Mouse (Mus musculus) heart, postnatal 0 days (tissue): ENCODE results near the gene Ubfd1. TPM values are rescaled to one million over a fixed set of nuclear protein-coding genes. Genes with fewer than 3 reads are reported as not detected.

Source experiments
- ATAC-seq: fragments of 200-750 bp; cut with Nextera tagmentation; 2 replicates; pipeline ENCODE4 v1.8.0; 2017; ENCODE audit warnings: low read depth, moderate number of reproducible peaks, moderate library complexity; ENCODE audit not compliant: insufficient read depth
- DNase-seq: peaks from one replicate; pipeline ENCODE4 v3.0.0-alpha.2; 2016; ENCODE audit warnings: low spot score
- H3K27ac ChIP-seq: fragments of 300-500 bp; sonication (generic); 2 replicates; pipeline ENCODE4 v1.5.1; 2014; ENCODE audit warnings: low read depth, mild to moderate bottlenecking
- H3K27me3 ChIP-seq: fragments of 300-500 bp; sonication (generic); 2 replicates; pipeline ENCODE4 v1.6.1; 2014; ENCODE audit warnings: low read length, mixed read lengths; ENCODE audit not compliant: control insufficient read depth, insufficient read depth
- H3K36me3 ChIP-seq: fragments of 300-500 bp; sonication (generic); replicated peaks from 2 replicates; pipeline ENCODE4 v1.6.1; 2014; ENCODE audit warnings: low read length, mixed read lengths; ENCODE audit not compliant: control insufficient read depth, insufficient read depth
- H3K4me1 ChIP-seq: fragments of 300-500 bp; sonication (generic); 2 replicates; pipeline ENCODE4 v1.6.1; 2014; ENCODE audit warnings: antibody characterized with exemption; ENCODE audit not compliant: control insufficient read depth, insufficient read depth
- H3K4me2 ChIP-seq: fragments of 300-500 bp; sonication (generic); 2 replicates; pipeline ENCODE4 v1.6.1; 2014; ENCODE audit warnings: low read depth, mild to moderate bottlenecking, low read length, moderate library complexity
- H3K4me3 ChIP-seq: fragments of 300-500 bp; sonication (generic); 2 replicates; pipeline ENCODE4 v1.5.1; 2014; ENCODE audit warnings: low read depth, low read length
- H3K9ac ChIP-seq: fragments of 300-500 bp; sonication (generic); replicated peaks from 2 replicates; pipeline ENCODE4 v1.6.1; 2014; ENCODE audit warnings: low read depth, low read length, mixed read lengths
- H3K9me3 ChIP-seq: fragments of 300-500 bp; sonication (generic); replicated peaks from 2 replicates; pipeline ENCODE4 v1.6.1; 2016; ENCODE audit warnings: low read length; ENCODE audit not compliant: control insufficient read depth
- CTCF ChIP-seq: IDR thresholded peaks from 2 replicates; pipeline ENCODE4 v1.5.1; 2016; ENCODE audit warnings: antibody characterized with exemption, control low read depth, low read depth
- EP300 ChIP-seq: IDR thresholded peaks from 2 replicates; pipeline ENCODE4 v1.6.1; 2016; ENCODE audit warnings: antibody characterized with exemption, low read depth
- WGBS: fragments of 180-500 bp; shearing (Covaris S2); extraction: QIAGEN DNeasy Blood & Tissue Kit; methylation state at CpG from one replicate; pipeline ENCODE4 v1.1.7; 2014; 5-methylcytosine and 5-hydroxymethylcytosine counted together
- polyA plus RNA-seq: library from polyadenylated mRNA; unstranded; fragments of >200 nt; fragmentation: Nextera tagmentation; extraction: Ambion mirVana; gene quantifications from 2 replicates; pipeline ENCODE4 v1.2.1, GENCODE M21; 2015
- total RNA-seq: library from RNA; depleted of rRNA; stranded (reverse); fragments of >200 nt; gene quantifications from 2 replicates; pipeline ENCODE4 v1.2.3, GENCODE M21; 2014; ENCODE audit warnings: low replicate concordance; rRNA removed

Gene Ubfd1
- total and polyA plus RNA-seq, 2 experiments from 2014 or later = 22.6 to 65.5 TPM

- Histone ChIP-seq H3K27me3 (no peaks in the 10 kb centered on the region), H3K4me3 (peak within 1 kb of the TSS; percentile 87), H3K9me3 (no peaks in the 10 kb centered on the region), H3K36me3 (peaks cover 19% of the 10 kb centered on the region), H3K9ac (peak within 1 kb of the TSS; percentile 92), H3K4me1 (peaks cover 10% of the 10 kb centered on the region; the same call in 1 of the 2 replicates), H3K4me2 (peak within 1 kb of the TSS; percentile 82), H3K27ac (peak within 1 kb of the TSS; percentile 79)
- under 1% methylated on average over 31 of the region's 43 CpGs for WGBS
- ATAC-seq (peak; percentile 98), DNase-seq (peak; percentile 88)
- TF ChIP-seq EP300 (peak; percentile 55), CTCF (peak; percentile 70)
Observed at GRCm38 (mm10) chr7:122101747-122102244, 34.8 kb downstream of the Ubfd1 start, which contains the start of gene Ndufab1. TSS of gene Ndufab1 (minus strand) at chr7:122101886.

DNA sequence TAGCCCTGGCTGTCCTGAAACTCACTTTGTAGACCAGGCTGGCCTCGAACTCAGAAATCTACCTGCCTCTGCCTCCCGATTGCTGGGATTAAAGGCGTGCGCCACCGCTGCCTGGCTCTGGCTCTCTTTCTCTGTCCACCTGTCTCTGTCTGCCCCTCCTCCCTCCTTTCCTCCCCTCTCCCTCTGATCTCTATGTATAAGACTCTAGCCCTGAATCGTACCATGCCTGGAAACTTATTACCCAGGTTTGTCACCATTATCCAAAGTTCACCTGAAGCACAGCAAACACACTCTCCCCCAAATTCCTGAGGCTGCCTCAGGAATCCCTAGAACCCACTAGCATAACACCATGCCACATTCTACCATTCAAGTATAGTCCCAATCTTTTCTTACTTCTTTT is 41.2 kb downstream of the Ubfd1 start:
- WGBS = 89% methylated on average over 6 of the region's 6 CpGs
- no peaks in the 10 kb centered on the region for H3K4me1 ChIP-seq
- H3K4me3 ChIP-seq = no peak overlapping the region
- H3K4me2 ChIP-seq = no peak overlapping the region
- H3K27me3 ChIP-seq = no peaks in the 10 kb centered on the region
- H3K9me3 ChIP-seq = no peaks in the 10 kb centered on the region
- ATAC-seq (no peak), DNase-seq (no peak)
- peaks cover 14% of the 10 kb centered on the region; the same call in 1 of the 2 replicates for H3K36me3 ChIP-seq
- TF ChIP-seq CTCF (no peak), EP300 (no peak)
- H3K9ac ChIP-seq = no peak overlapping the region
- H3K27ac ChIP-seq = no peak overlapping the region

DNA sequence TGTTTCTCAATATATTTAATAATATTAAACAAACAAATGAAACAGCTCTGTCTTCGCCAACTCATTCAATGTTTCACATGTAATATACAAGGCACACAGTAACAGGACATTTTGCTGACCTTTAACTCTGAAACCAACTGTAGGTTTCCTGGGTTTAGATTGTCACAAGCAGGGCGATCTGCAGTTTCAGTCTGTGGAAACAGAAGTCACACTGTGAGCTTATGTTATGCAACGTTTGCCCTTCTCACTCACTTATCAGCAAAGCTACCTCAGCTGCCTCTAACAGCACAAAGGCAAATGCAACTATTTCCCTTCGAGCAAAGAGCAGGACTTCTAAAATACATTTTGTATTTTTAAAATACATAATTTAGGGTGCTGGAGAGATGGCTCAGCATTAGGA is 56.5 kb downstream of the Ubfd1 start:
- no peak for DNase-seq
- WGBS = 72% methylated on average over 4 of the region's 4 CpGs
- no peak overlapping the region for H3K9ac ChIP-seq
- no peaks in the 10 kb centered on the region for H3K27me3 ChIP-seq
- TF ChIP-seq EP300 = no peak
- no peak for TF ChIP-seq CTCF
- H3K36me3 ChIP-seq = peaks cover 44% of the 10 kb centered on the region
- H3K27ac ChIP-seq = no peak overlapping the region
- H3K9me3 ChIP-seq = no peaks in the 10 kb centered on the region
- H3K4me3 ChIP-seq = no peak overlapping the region
- no peaks in the 10 kb centered on the region for H3K4me1 ChIP-seq
- no peak overlapping the region for H3K4me2 ChIP-seq
- ATAC-seq = no peak

GRCm38 (mm10) chr7:122125636-122126035 is 58.7 kb downstream of the Ubfd1 start:
- peaks cover 36% of the 10 kb centered on the region for H3K36me3 ChIP-seq
- H3K9me3 ChIP-seq = no peaks in the 10 kb centered on the region

DNA sequence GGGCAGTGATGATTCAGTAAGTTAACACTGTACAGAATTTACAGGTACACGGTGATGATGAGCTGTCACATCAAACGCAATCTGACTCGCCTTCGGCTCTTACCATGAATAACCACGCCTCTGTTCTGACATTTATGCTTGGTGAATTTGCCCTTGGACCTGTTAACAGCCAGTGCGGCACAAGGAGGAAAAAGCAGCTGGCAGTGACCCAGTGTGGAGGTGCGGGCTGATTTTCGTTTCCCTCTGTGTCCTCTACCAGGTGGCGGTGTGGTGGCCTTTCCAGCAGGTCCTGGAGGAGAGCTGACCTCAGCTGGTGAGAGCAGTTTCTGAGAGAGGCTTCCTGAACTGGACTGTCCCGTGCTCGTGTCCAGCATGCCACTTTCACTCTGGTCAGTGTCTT is 60.0 kb downstream of the Ubfd1 start:
- Histone ChIP-seq H3K27me3 (no peaks in the 10 kb centered on the region), H3K27ac (no peak overlapping the region), H3K4me2 (no peak overlapping the region), H3K4me3 (no peak overlapping the region), H3K4me1 (0 out of 2 replicates have a peak, but pooled peaks cover 3% of the 10 kb centered on the region), H3K9me3 (no peaks in the 10 kb centered on the region), H3K9ac (no peak overlapping the region), H3K36me3 (peaks cover 32% of the 10 kb centered on the region)
- DNase-seq = no peak
- 90% methylated on average over 11 of the region's 11 CpGs for WGBS
- no peak for TF ChIP-seq CTCF
- TF ChIP-seq EP300 = no peak
- ATAC-seq = no peak

More at GRCm38 (mm10) chr7:122125636-122126035, 58.7 kb downstream of the Ubfd1 start:
- H3K27ac ChIP-seq = no peak overlapping the region
- WGBS = 72% methylated on average over 8 of the region's 8 CpGs
- no peaks in the 10 kb centered on the region for H3K4me1 ChIP-seq
- ATAC-seq (no peak), DNase-seq (no peak)
- H3K27me3 ChIP-seq = no peaks in the 10 kb centered on the region
- H3K4me3 ChIP-seq = no peak overlapping the region
- H3K4me2 ChIP-seq = no peak overlapping the region
- TF ChIP-seq EP300 (no peak), CTCF (no peak)
- no peak overlapping the region for H3K9ac ChIP-seq

Other genes starting within 250 kb of the Ubfd1 start
- gene Scnn1b, start 202.1 kb upstream of the Ubfd1 start, total RNA-seq = not detected in 2 replicates
- gene Scnn1b, start 202.1 kb upstream of the Ubfd1 start, polyA plus RNA-seq = 0.05 and 0.10 TPM in 2 replicates
- gene Cog7, start 85.5 kb upstream of the Ubfd1 start, total RNA-seq = 19.3 and 20.4 TPM in 2 replicates
- gene Cog7, start 85.5 kb upstream of the Ubfd1 start, polyA plus RNA-seq = 10.5 and 12.4 TPM in 2 replicates
- gene Gga2, start 46.0 kb upstream of the Ubfd1 start, total RNA-seq = 51.3 and 79.7 TPM in 2 replicates
- gene Gga2, start 46.0 kb upstream of the Ubfd1 start, polyA plus RNA-seq = 37.5 and 38.1 TPM in 2 replicates
- gene Ears2, start 88 bp downstream of the Ubfd1 start, total RNA-seq = 54.3 and 60.1 TPM in 2 replicates
- 27.8 and 29.2 TPM in 2 replicates for gene Ears2, start 88 bp downstream of the Ubfd1 start, polyA plus RNA-seq
- 181 and 183 TPM in 2 replicates for gene Ndufab1, start 34.7 kb downstream of the Ubfd1 start, total RNA-seq
- 2,966 and 3,134 TPM in 2 replicates for gene Ndufab1, start 34.7 kb downstream of the Ubfd1 start, polyA plus RNA-seq
- gene Palb2, start 65.8 kb downstream of the Ubfd1 start, total RNA-seq = 0.97 and 6.4 TPM in 2 replicates
- gene Palb2, start 65.8 kb downstream of the Ubfd1 start, polyA plus RNA-seq = 2.4 and 3.7 TPM in 2 replicates
- 28.9 and 50.0 TPM in 2 replicates for gene Dctn5, start 65.9 kb downstream of the Ubfd1 start, total RNA-seq
- gene Dctn5, start 65.9 kb downstream of the Ubfd1 start, polyA plus RNA-seq = 44.4 and 51.3 TPM in 2 replicates
- gene Plk1, start 92.3 kb downstream of the Ubfd1 start, total RNA-seq = 27.8 and 35.5 TPM in 2 replicates
- gene Plk1, start 92.3 kb downstream of the Ubfd1 start, polyA plus RNA-seq = 22.8 and 23.3 TPM in 2 replicates
- gene Ern2, start 119.0 kb downstream of the Ubfd1 start, total RNA-seq = not detected in 2 replicates
- gene Ern2, start 119.0 kb downstream of the Ubfd1 start, polyA plus RNA-seq = 0.07 TPM in 1 of 2 replicates, not detected in the other
- 5.2 TPM in 1 of 2 replicates, not detected in the other for gene Chp2, start 152.3 kb downstream of the Ubfd1 start, total RNA-seq
- 0.38 and 0.63 TPM in 2 replicates for gene Chp2, start 152.3 kb downstream of the Ubfd1 start, polyA plus RNA-seq
- 1.9 and 6.9 TPM in 2 replicates for gene Prkcb, start 221.6 kb downstream of the Ubfd1 start, total RNA-seq
- 1.1 and 1.5 TPM in 2 replicates for gene Prkcb, start 221.6 kb downstream of the Ubfd1 start, polyA plus RNA-seq